Mouse (Mus musculus) lung, postnatal 25 days (tissue): ENCODE data around the gene Gm4340.
"Not testable (repeated sequence)": the region's sequence is repeated elsewhere in the genome, so short reads cannot be mapped to it uniquely, and the experiment has no call there.

Source experiments
- DNase-seq: peaks from one replicate; pipeline ENCODE4 v3.0.0; 2022; ENCODE audit warnings: low spot score

The Gm4340 gene

DNA sequence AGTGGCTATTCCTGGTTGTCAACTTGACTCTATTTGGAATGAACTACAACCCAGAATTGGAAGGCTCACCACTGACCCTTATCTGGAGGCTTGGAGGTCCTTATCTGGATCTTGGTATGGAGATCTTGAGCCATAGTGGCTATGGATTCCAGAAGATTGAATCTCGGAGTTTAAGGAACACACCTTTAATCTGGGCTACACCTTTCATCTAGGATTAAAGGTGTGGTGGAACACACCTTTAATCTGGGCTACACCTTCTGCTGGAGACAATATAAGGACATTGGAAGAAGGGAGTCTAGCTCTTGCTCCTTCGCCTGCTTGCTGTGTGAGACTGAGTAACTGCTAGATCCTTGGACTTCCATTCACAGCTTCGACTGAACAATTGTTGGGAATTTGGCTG, at the start of gene Gm4340:
Gene Gm4340 (plus strand): TSS at position 301 of the 400 bp plus-strand sequence.
- DNase-seq: not testable (repeated sequence)

- not testable (repeated sequence) for DNase-seq
Observed at GRCm38 (mm10) chr10:104151197-104151596, 42.6 kb upstream of the Gm4340 start, which contains the start of gene Gm6763. Gm6763 (plus strand) TSS chr10:104151497.

DNA sequence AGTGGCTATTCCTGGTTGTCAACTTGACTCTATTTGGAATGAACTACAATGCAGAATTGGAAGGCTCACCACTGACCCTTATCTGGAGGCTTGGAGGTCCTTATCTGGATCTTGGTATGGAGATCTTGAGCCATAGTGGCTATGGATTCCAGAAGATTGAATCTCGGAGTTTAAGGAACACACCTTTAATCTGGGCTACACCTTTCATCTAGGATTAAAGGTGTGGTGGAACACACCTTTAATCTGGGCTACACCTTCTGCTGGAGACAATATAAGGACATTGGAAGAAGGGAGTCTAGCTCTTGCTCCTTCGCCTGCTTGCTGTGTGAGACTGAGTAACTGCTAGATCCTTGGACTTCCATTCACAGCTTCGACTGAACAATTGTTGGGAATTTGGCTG, 34.1 kb upstream of the Gm4340 start, which contains the start of gene Gm8764:
Gene Gm8764 (plus strand): TSS at position 301 of the 400 bp plus-strand sequence.
- DNase-seq: not testable (repeated sequence)

DNA sequence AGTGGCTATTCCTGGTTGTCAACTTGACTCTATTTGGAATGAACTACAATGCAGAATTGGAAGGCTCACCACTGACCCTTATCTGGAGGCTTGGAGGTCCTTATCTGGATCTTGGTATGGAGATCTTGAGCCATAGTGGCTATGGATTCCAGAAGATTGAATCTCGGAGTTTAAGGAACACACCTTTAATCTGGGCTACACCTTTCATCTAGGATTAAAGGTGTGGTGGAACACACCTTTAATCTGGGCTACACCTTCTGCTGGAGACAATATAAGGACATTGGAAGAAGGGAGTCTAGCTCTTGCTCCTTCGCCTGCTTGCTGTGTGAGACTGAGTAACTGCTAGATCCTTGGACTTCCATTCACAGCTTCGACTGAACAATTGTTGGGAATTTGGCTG, 25.6 kb upstream of the Gm4340 start, which contains the start of gene Gm21304:
Gene Gm21304 (plus strand): TSS at position 301 of the 400 bp plus-strand sequence.
- DNase-seq: not testable (repeated sequence)

DNA sequence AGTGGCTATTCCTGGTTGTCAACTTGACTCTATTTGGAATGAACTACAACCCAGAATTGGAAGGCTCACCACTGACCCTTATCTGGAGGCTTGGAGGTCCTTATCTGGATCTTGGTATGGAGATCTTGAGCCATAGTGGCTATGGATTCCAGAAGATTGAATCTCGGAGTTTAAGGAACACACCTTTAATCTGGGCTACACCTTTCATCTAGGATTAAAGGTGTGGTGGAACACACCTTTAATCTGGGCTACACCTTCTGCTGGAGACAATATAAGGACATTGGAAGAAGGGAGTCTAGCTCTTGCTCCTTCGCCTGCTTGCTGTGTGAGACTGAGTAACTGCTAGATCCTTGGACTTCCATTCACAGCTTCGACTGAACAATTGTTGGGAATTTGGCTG, 17.1 kb upstream of the Gm4340 start, which contains the start of gene Gm21312:
Gene Gm21312 (plus strand): TSS at position 301 of the 400 bp plus-strand sequence.
- not testable (repeated sequence) for DNase-seq

GRCm38 (mm10) chr10:104185233-104185632, 8.6 kb upstream of the Gm4340 start, which contains the start of gene Gm20765:
Gm20765 (plus strand) TSS chr10:104185533.
- DNase-seq: not testable (repeated sequence)

- no peak for DNase-seq
Observed at GRCm38 (mm10) chr10:104209655-104210054, 15.8 kb downstream of the Gm4340 start.

DNA sequence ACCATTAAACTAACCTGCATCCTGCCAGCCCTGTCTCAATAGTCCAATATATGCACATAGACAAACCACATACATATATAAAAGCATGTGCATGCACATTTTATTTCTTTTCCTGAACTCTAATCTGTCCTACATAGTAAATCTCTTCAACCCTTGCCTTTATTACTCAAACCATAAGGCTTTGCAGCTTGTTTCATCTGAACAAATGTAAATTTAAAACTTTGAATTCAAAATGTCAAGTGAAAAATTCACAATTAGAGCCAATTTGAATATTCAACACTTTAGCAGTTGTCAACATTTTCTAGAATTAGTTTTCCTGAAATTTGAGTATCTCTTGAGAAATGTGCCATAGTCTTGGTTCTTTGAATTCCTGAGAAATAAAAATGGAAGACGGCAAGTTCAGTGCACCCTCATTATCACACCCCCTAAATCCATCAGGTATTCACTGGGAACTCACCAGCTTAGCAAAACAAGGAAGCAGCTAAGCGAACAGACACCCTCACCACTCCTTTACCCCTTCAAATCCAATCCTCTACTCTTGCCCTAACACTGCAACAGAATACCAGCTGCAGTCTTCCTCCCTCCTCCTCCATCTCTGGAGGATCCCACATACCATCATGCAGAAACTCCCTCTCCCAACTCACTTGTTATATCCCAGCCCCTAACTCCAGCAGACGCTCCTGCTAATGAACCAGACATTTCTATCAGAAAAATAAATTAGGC, 16.6 kb downstream of the Gm4340 start:
- DNase-seq: no peak

DNA sequence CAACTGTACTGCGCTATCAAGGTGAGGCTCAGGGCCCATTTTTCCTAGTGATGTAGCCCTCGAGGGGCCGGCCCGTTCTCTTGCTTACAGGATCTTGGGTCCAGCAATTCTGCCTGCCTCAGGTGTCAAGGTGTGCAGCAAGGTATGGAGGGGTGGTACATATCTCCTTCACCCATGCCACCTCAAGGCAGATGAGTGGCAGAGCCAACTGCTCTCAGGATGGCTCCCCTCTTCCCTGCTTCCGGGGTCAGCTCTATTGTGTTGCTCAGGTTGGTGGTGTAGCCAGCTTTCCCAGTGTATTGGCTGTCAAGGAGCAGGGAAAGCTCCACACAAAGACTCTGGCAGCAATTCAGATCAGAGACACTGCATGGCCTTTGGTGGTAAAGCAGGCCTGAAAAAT, 20.7 kb downstream of the Gm4340 start:
- no peak for DNase-seq

GRCm38 (mm10) chr10:104220303-104221021, 26.6 kb downstream of the Gm4340 start:
- DNase-seq: no peak
